Comparison of ENCODE assay signal across 10 mouse cellular contexts in genomic region chr2:158555812-158556211, GRCm38 (mm10). TPM values are rescaled to one million over a fixed set of nuclear protein-coding genes. Genes with fewer than 3 reads are reported as not detected.
DNase-seq lines count a peak whose midpoint lies in the region; ATAC-seq lines count a peak whose summit lies in the region.
"Had no signal": no experiment of that assay in that cellular context is flagged by ENCODE, and none has a peak within 500 bp of the region (broad histone marks: within the 10 kb centered on the region; RNA-seq: fewer than 3 reads in every experiment).

No protein-coding gene starts in this region.

- H3K4me3 ChIP-seq in heart, embryonic 14.5 days (ENCODE audit: control insufficient read depth in 1 of 2, insufficient read depth in 1 of 2, low read depth in 1 of 2, low read length in 2 of 2) = peak overlapping the region; percentile 8 to 26; a peak in 2 of 4 replicates
- H3K4me3 ChIP-seq in hindbrain, embryonic 14.5 days (replicated peaks; ENCODE audit: low read length) = peak overlapping the region; percentile 23
- H3K4me3 ChIP-seq in midbrain, embryonic 11.5 days (ENCODE audit: low read depth, low read length) = peak overlapping the region; percentile 21

- no peaks in the 10 kb centered on the region for H3K9me3 ChIP-seq in heart, embryonic 14.5 days (ENCODE audit: control insufficient read depth, low read length)
- H3K9me3 ChIP-seq in hindbrain, embryonic 14.5 days (ENCODE audit: control insufficient read depth, low read length) = no peaks in the 10 kb centered on the region
- no peaks in the 10 kb centered on the region for H3K9me3 ChIP-seq in midbrain, embryonic 11.5 days (ENCODE audit: control insufficient read depth, low read length)

- H3K27me3 ChIP-seq in heart, embryonic 14.5 days (ENCODE audit: control insufficient read depth, insufficient read depth, low read length) = peaks cover 45% of the 10 kb centered on the region
- H3K27me3 ChIP-seq in hindbrain, embryonic 14.5 days (ENCODE audit: control insufficient read depth, insufficient read depth, low read length) = peaks cover 17% of the 10 kb centered on the region; the same call in 1 of the 2 replicates
- peaks cover 27% of the 10 kb centered on the region for H3K27me3 ChIP-seq in midbrain, embryonic 11.5 days (ENCODE audit: control insufficient read depth, insufficient read depth, low read length)

- peak overlapping the region; percentile 64 for H3K4me2 ChIP-seq in heart, embryonic 14.5 days (ENCODE audit: low read length)
- H3K4me2 ChIP-seq in hindbrain, embryonic 14.5 days (replicated peaks) = peak overlapping the region; percentile 53
- H3K4me2 ChIP-seq in midbrain, embryonic 11.5 days = peak overlapping the region; percentile 50

- WGBS in heart, embryonic 14.5 days = 2% methylated on average over 8 of the region's 8 CpGs
- 7% methylated on average over 8 of the region's 8 CpGs for WGBS in hindbrain, embryonic 14.5 days
- WGBS in midbrain, embryonic 11.5 days = 4% methylated on average over 8 of the region's 8 CpGs

- H3K9ac ChIP-seq in heart, embryonic 14.5 days (ENCODE audit: low read length) = no peak overlapping the region
- H3K9ac ChIP-seq in hindbrain, embryonic 14.5 days = peak overlapping the region; percentile 44
- H3K9ac ChIP-seq in midbrain, embryonic 11.5 days (ENCODE audit: low read length) = peak overlapping the region; percentile 38

- peaks cover 3 to 9% of the 10 kb centered on the region in 2 experiments; a peak in 3 of 4 replicates for H3K4me1 ChIP-seq in heart, embryonic 14.5 days (ENCODE audit: control insufficient read depth in 2 of 2, insufficient read depth in 2 of 2, low read length in 2 of 2)
- peaks cover 25% of the 10 kb centered on the region for H3K4me1 ChIP-seq in hindbrain, embryonic 14.5 days (replicated peaks; ENCODE audit: control insufficient read depth, insufficient read depth, low read length)
- peaks cover 12% of the 10 kb centered on the region for H3K4me1 ChIP-seq in midbrain, embryonic 11.5 days (ENCODE audit: control insufficient read depth, insufficient read depth, low read length)

- no peaks in the 10 kb centered on the region for H3K36me3 ChIP-seq in heart, embryonic 14.5 days (ENCODE audit: control insufficient read depth, insufficient read depth, low read length)
- no peaks in the 10 kb centered on the region for H3K36me3 ChIP-seq in hindbrain, embryonic 14.5 days (replicated peaks; ENCODE audit: control insufficient read depth, insufficient read depth)
- H3K36me3 ChIP-seq in midbrain, embryonic 11.5 days (ENCODE audit: control insufficient read depth, insufficient read depth, low read length) = no peaks in the 10 kb centered on the region

- no peak overlapping the region for H3K27ac ChIP-seq in heart, embryonic 14.5 days (replicated peaks in 1 of 2; ENCODE audit: control insufficient read depth in 1 of 2, insufficient read depth in 1 of 2, low read depth in 2 of 2, low read length in 2 of 2)
- H3K27ac ChIP-seq in hindbrain, embryonic 14.5 days = peak overlapping the region; percentile 22; the same call in 1 of the 2 replicates
- H3K27ac ChIP-seq in midbrain, embryonic 11.5 days (ENCODE audit: low read depth, low read length) = no peak overlapping the region

- ATAC-seq in heart, embryonic 14.5 days (ENCODE audit: insufficient number of reproducible peaks, insufficient read depth, low FRiP score, low read depth) = no peak
- 0 out of 2 replicates have a peak, but pooled peaks have one; percentile 26 for ATAC-seq in common myeloid progenitor, adult 5-6 weeks (replicated peaks; ENCODE audit: low read depth, poor library complexity, severe bottlenecking)
- ATAC-seq in hindbrain, embryonic 14.5 days (ENCODE audit: low FRiP score) = 0 out of 2 replicates have a peak, but pooled peaks have one; percentile 11
- ATAC-seq in midbrain, embryonic 11.5 days (ENCODE audit: low FRiP score) = peak; percentile 22

- no peak for DNase-seq in heart, adult 11 months
- DNase-seq in hindbrain, embryonic 14.5 days (ENCODE audit: low spot score) = no peak
- no peak for DNase-seq in midbrain, embryonic 11.5 days (ENCODE audit: low spot score, missing footprints)
- DNase-seq in layer of hippocampus, postnatal 14 days (ENCODE audit: low spot score in 2 of 2) = no peak
- no peak for DNase-seq in retina, embryonic 14.5 days (ENCODE audit: low spot score)
- DNase-seq in cerebellum, postnatal 36 days = no peak

RNA-seq across cellular contexts. Expression of gene Arhgap40, which starts 43.2 kb away (rescaled TPM):
- polyA plus RNA-seq in heart, embryonic 14.5 days (2014; fragmentation: Nextera tagmentation; extraction: Ambion mirVana) = 0.15 TPM in 1 of 2 replicates, not detected in the other
- total RNA-seq in common myeloid progenitor, adult 5-6 weeks (2017) = not detected in 2 replicates
- polyA plus RNA-seq in hindbrain, embryonic 14.5 days (2014; fragmentation: Nextera tagmentation; extraction: Ambion mirVana) = 1.5 TPM in 2 replicates
- 0.30 and 0.40 TPM in 2 replicates for polyA plus RNA-seq in midbrain, embryonic 11.5 days (2014; fragmentation: Nextera tagmentation; extraction: Ambion mirVana)
- total RNA-seq in layer of hippocampus, postnatal 14 days (2021) = under 1 TPM in 1 of 2 experiments, not detected in 1; 0.45 TPM
- total RNA-seq: left cerebral cortex, adult 18-20 months had no signal
- polyA plus RNA-seq: spleen, adult 2 months had no signal

RNA-seq across cellular contexts. Expression of gene Adig, which starts 53.4 kb away (rescaled TPM):
- not detected in 2 replicates for polyA plus RNA-seq in heart, embryonic 14.5 days (2014; fragmentation: Nextera tagmentation; extraction: Ambion mirVana)
- not detected in 2 replicates for total RNA-seq in common myeloid progenitor, adult 5-6 weeks (2017)
- polyA plus RNA-seq in hindbrain, embryonic 14.5 days (2014; fragmentation: Nextera tagmentation; extraction: Ambion mirVana) = not detected in 2 replicates
- polyA plus RNA-seq in midbrain, embryonic 11.5 days (2014; fragmentation: Nextera tagmentation; extraction: Ambion mirVana) = not detected in 2 replicates
- not detected for total RNA-seq in layer of hippocampus, postnatal 14 days (2021)
- total RNA-seq: left cerebral cortex, adult 18-20 months had no signal

RNA-seq across cellular contexts. Expression of gene Slc32a1, which starts 54.8 kb away (rescaled TPM):
- not detected in 2 replicates for polyA plus RNA-seq in heart, embryonic 14.5 days (2014; fragmentation: Nextera tagmentation; extraction: Ambion mirVana)
- total RNA-seq in common myeloid progenitor, adult 5-6 weeks (2017) = not detected in 2 replicates
- 8.7 and 11.5 TPM in 2 replicates for polyA plus RNA-seq in hindbrain, embryonic 14.5 days (2014; fragmentation: Nextera tagmentation; extraction: Ambion mirVana)
- polyA plus RNA-seq in midbrain, embryonic 11.5 days (2014; fragmentation: Nextera tagmentation; extraction: Ambion mirVana) = 1.9 and 2.3 TPM in 2 replicates
- 10 to 100 TPM; 76.0 to 76.9 TPM for total RNA-seq in layer of hippocampus, postnatal 14 days (2021)
